Mouse (Mus musculus): ENCODE results near the gene Slc4a2. TPM values are rescaled to one million over a fixed set of nuclear protein-coding genes. Genes with fewer than 3 reads are reported as not detected.

Slc4a2 gene
- polyA plus RNA-seq, 1 experiment: 90.6 TPM

DNA sequence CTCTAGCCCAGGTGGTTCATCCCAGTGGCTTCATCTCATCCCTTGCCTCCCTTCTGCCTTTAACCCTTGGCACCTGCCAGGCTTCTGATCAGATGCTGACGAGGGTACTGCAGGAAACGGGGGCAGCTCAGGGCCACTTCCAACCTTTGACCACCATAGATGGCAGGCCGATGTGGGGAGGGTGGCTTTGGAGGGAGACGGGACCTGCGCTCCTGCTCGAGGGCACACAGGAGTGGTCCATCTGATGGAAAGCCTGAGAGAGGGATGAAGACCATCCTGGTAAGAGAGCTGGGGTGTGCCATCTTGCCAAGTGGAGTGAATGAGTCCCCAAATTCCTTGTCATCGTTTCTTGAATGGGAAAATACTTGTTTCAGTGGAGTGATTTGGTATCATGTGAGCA is 19.6 kb downstream of the Slc4a2 start:
- Histone ChIP-seq H3K4me3 (ENCODE audit: low read depth, low read length) (no peak overlapping the region), H3K27me3 (ENCODE audit: control insufficient read depth, insufficient read depth, low read length) (no peaks in the 10 kb centered on the region), H3K4me1 (ENCODE audit: control insufficient read depth, insufficient read depth, insufficient read length, low read length) (peaks cover 23% of the 10 kb centered on the region), H3K27ac (ENCODE audit: insufficient read depth, low read depth, low read length) (no peak overlapping the region), H3K36me3 (ENCODE audit: control insufficient read depth, insufficient read depth, low read length) (peaks cover 43% of the 10 kb centered on the region)
- 84% methylated on average over 7 of the region's 7 CpGs for WGBS
- TF ChIP-seq POLR2A (IDR thresholded peaks at IDR 0.05; ENCODE audit: low read depth, low read length) (no peak), CTCF (IDR thresholded peaks at IDR 0.05; ENCODE audit: extremely low read depth, insufficient read length, insufficient replicate concordance, low read depth, low read length) (no peak)

DNA sequence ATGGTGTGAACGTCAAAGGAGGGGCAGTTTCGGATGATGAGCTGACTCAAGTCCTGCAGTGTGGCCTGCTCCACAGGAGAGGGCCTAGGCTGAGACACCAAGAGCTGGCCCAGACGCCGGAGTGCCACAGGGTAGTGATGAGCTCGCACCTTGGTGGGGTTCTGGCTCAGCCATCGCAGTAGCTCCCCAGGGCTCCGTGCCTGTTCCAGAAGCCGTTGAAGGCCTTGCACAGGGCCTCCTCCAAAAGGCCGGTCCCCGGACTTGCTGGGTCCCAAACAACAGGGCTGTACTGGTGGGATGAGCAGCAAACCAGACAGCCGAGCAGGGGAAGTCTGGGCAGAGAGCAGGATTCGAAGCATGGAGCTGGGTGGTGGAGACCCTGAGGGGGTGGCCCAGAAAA is 20.3 kb downstream of the Slc4a2 start:
- H3K36me3 ChIP-seq (ENCODE audit: control insufficient read depth, insufficient read depth, low read length): peaks cover 37% of the 10 kb centered on the region
- TF ChIP-seq CTCF (IDR thresholded peaks at IDR 0.05; ENCODE audit: extremely low read depth, insufficient read length, insufficient replicate concordance, low read depth, low read length) (no peak), POLR2A (IDR thresholded peaks at IDR 0.05; ENCODE audit: low read depth, low read length) (no peak)

GRCm38 (mm10) chr5:24444746-24445427 is 21.2 kb downstream of the Slc4a2 start, which contains the start of gene Fastk:
Gene Fastk, minus strand, starts transcription at chr5:24445287.
- Histone ChIP-seq H3K36me3 (ENCODE audit: control insufficient read depth, insufficient read depth, low read length) (peaks cover 27% of the 10 kb centered on the region), H3K4me3 (ENCODE audit: low read depth, low read length) (peak within 1 kb of the TSS; percentile 97), H3K27ac (ENCODE audit: insufficient read depth, low read depth, low read length) (peak within 1 kb of the TSS; percentile 72), H3K27me3 (ENCODE audit: control insufficient read depth, insufficient read depth, low read length) (no peaks in the 10 kb centered on the region), H3K4me1 (ENCODE audit: control insufficient read depth, insufficient read depth, insufficient read length, low read length) (peaks cover 23% of the 10 kb centered on the region)
- WGBS: 1% methylated on average over 60 of the region's 60 CpGs
- TF ChIP-seq POLR2A (IDR thresholded peaks at IDR 0.05; ENCODE audit: low read depth, low read length) (peak; percentile 74), CTCF (IDR thresholded peaks at IDR 0.05; ENCODE audit: extremely low read depth, insufficient read length, insufficient replicate concordance, low read depth, low read length) (no peak)

More for the DNA sequence above, 20.3 kb downstream of the Slc4a2 start:
- peak overlapping the region; percentile 97 for H3K4me3 ChIP-seq (ENCODE audit: low read depth, low read length)
- no peaks in the 10 kb centered on the region for H3K27me3 ChIP-seq (ENCODE audit: control insufficient read depth, insufficient read depth, low read length)
- H3K27ac ChIP-seq (ENCODE audit: insufficient read depth, low read depth, low read length): peak overlapping the region; percentile 72; the same call in 1 of the 2 replicates
- peaks cover 23% of the 10 kb centered on the region for H3K4me1 ChIP-seq (ENCODE audit: control insufficient read depth, insufficient read depth, insufficient read length, low read length)
- 84% methylated on average over 12 of the region's 12 CpGs for WGBS

- H3K4me3 ChIP-seq (ENCODE audit: low read depth, low read length): peak overlapping the region; percentile 97
- no peaks in the 10 kb centered on the region for H3K27me3 ChIP-seq (ENCODE audit: control insufficient read depth, insufficient read depth, low read length)
- no peak for TF ChIP-seq POLR2A (IDR thresholded peaks at IDR 0.05; ENCODE audit: low read depth, low read length)
- no peak for TF ChIP-seq CTCF (IDR thresholded peaks at IDR 0.05; ENCODE audit: extremely low read depth, insufficient read length, insufficient replicate concordance, low read depth, low read length)
- 62% methylated on average over 20 of the region's 20 CpGs for WGBS
- peaks cover 20% of the 10 kb centered on the region for H3K36me3 ChIP-seq (ENCODE audit: control insufficient read depth, insufficient read depth, low read length)
- peaks cover 23% of the 10 kb centered on the region for H3K4me1 ChIP-seq (ENCODE audit: control insufficient read depth, insufficient read depth, insufficient read length, low read length)
- peak overlapping the region; percentile 69 for H3K27ac ChIP-seq (ENCODE audit: insufficient read depth, low read depth, low read length)
These were observed 21.9 kb downstream of the Slc4a2 start for GRCm38 (mm10) chr5:24445428-24446080.

GRCm38 (mm10) chr5:24446630-24447029 is 23.0 kb downstream of the Slc4a2 start:
- no peak for TF ChIP-seq CTCF (IDR thresholded peaks at IDR 0.05; ENCODE audit: extremely low read depth, insufficient read length, insufficient replicate concordance, low read depth, low read length)
- TF ChIP-seq POLR2A (IDR thresholded peaks at IDR 0.05; ENCODE audit: low read depth, low read length): no peak

GRCm38 (mm10) chr5:24447624-24448298 is 24.1 kb downstream of the Slc4a2 start, which contains the start of gene Tmub1:
Gene Tmub1, minus strand, starts transcription at chr5:24447854.
- peaks cover 26% of the 10 kb centered on the region for H3K4me1 ChIP-seq (ENCODE audit: control insufficient read depth, insufficient read depth, insufficient read length, low read length)
- no peak for TF ChIP-seq CTCF (IDR thresholded peaks at IDR 0.05; ENCODE audit: extremely low read depth, insufficient read length, insufficient replicate concordance, low read depth, low read length)
- peak; percentile 57; the same call in 1 of the 2 replicates for TF ChIP-seq POLR2A (IDR thresholded peaks at IDR 0.05; ENCODE audit: low read depth, low read length)
- no peaks in the 10 kb centered on the region for H3K27me3 ChIP-seq (ENCODE audit: control insufficient read depth, insufficient read depth, low read length)
- H3K36me3 ChIP-seq (ENCODE audit: control insufficient read depth, insufficient read depth, low read length): peaks cover 3% of the 10 kb centered on the region; the same call in 1 of the 2 replicates
- H3K27ac ChIP-seq (ENCODE audit: insufficient read depth, low read depth, low read length): peak within 1 kb of the TSS; percentile 62
- peak within 1 kb of the TSS; percentile 90 for H3K4me3 ChIP-seq (ENCODE audit: low read depth, low read length)
- WGBS: 2% methylated on average over 34 of the region's 34 CpGs

More at GRCm38 (mm10) chr5:24446630-24447029, 23.0 kb downstream of the Slc4a2 start:
- 95% methylated on average over 7 of the region's 7 CpGs for WGBS
- Histone ChIP-seq H3K36me3 (ENCODE audit: control insufficient read depth, insufficient read depth, low read length) (peaks cover 10% of the 10 kb centered on the region), H3K27me3 (ENCODE audit: control insufficient read depth, insufficient read depth, low read length) (no peaks in the 10 kb centered on the region), H3K4me3 (ENCODE audit: low read depth, low read length) (no peak overlapping the region), H3K27ac (ENCODE audit: insufficient read depth, low read depth, low read length) (no peak overlapping the region), H3K4me1 (ENCODE audit: control insufficient read depth, insufficient read depth, insufficient read length, low read length) (peaks cover 25% of the 10 kb centered on the region)
